Mouse (Mus musculus) erythroblast, embryonic 14.5 days (primary cell): ENCODE results near the gene Ctcfl. TPM values are rescaled to one million over a fixed set of nuclear protein-coding genes. Genes with fewer than 3 reads are reported as not detected.

ENCODE experiments used
- H3K27me3 ChIP-seq: 2 replicates; pipeline ENCODE4 v1.6.1; 2012; ENCODE audit warnings: inconsistent platforms; ENCODE audit not compliant: control insufficient read depth
- H3K36me3 ChIP-seq: 2 replicates; pipeline ENCODE4 v1.6.1; 2012; ENCODE audit warnings: mild to moderate bottlenecking, inconsistent platforms; ENCODE audit not compliant: control insufficient read depth
- H3K4me1 ChIP-seq: 2 replicates; pipeline ENCODE4 v1.6.1; 2012; ENCODE audit warnings: inconsistent platforms; ENCODE audit not compliant: control insufficient read depth
- H3K4me3 ChIP-seq: replicated peaks from 2 replicates; pipeline ENCODE3; 2012; ENCODE audit warnings: moderate library complexity, mild to moderate bottlenecking, inconsistent platforms
- H3K9me3 ChIP-seq: 2 replicates; pipeline ENCODE4 v1.6.1; 2012; ENCODE audit warnings: low read length, inconsistent platforms, mixed read lengths; ENCODE audit not compliant: control insufficient read depth
- GATA1 ChIP-seq: IDR thresholded peaks from 2 replicates; pipeline ENCODE4 v1.6.1; 2012; ENCODE audit warnings: low read length, inconsistent platforms, mixed read lengths
- TAL1 ChIP-seq: IDR thresholded peaks from 3 replicates; pipeline ENCODE4 v1.6.1; 2012; ENCODE audit warnings: low read length, inconsistent platforms, mixed read lengths
- polyA plus RNA-seq: library from polyadenylated mRNA; stranded (reverse); fragments of >175 nt; gene quantifications from 2 replicates; pipeline ENCODE4 v1.2.3, GENCODE M21; 2012

Ctcfl gene
- polyA plus RNA-seq, 1 experiment = not detected

GRCm38 (mm10) chr2:173076921-173077320 is 42.4 kb downstream of the Ctcfl start:
- no peak for TF ChIP-seq GATA1
- no peak overlapping the region for H3K4me3 ChIP-seq
- peaks cover 5% of the 10 kb centered on the region; the same call in 1 of the 2 replicates for H3K9me3 ChIP-seq
- H3K4me1 ChIP-seq = peaks cover 21% of the 10 kb centered on the region
- H3K27me3 ChIP-seq = peaks cover 2% of the 10 kb centered on the region; the same call in 1 of the 2 replicates
- no peaks in the 10 kb centered on the region for H3K36me3 ChIP-seq

- TF ChIP-seq TAL1 (no peak), GATA1 (no peak)
- Histone ChIP-seq H3K4me1 (peaks cover 3% of the 10 kb centered on the region), H3K4me3 (no peak overlapping the region), H3K27me3 (no peaks in the 10 kb centered on the region), H3K9me3 (peaks cover 6% of the 10 kb centered on the region), H3K36me3 (no peaks in the 10 kb centered on the region)
These were observed 45.7 kb downstream of the Ctcfl start for GRCm38 (mm10) chr2:173073666-173074065.

GRCm38 (mm10) chr2:173072948-173073347 is 46.4 kb downstream of the Ctcfl start:
- no peak for TF ChIP-seq TAL1
- no peak for TF ChIP-seq GATA1
- Histone ChIP-seq H3K36me3 (no peaks in the 10 kb centered on the region), H3K4me3 (no peak overlapping the region), H3K4me1 (peaks cover 3% of the 10 kb centered on the region), H3K9me3 (peaks cover 13% of the 10 kb centered on the region), H3K27me3 (no peaks in the 10 kb centered on the region)

GRCm38 (mm10) chr2:173064864-173065263 is 54.5 kb downstream of the Ctcfl start:
- Histone ChIP-seq H3K36me3 (no peaks in the 10 kb centered on the region), H3K9me3 (peaks cover 11% of the 10 kb centered on the region), H3K4me3 (no peak overlapping the region), H3K4me1 (peaks cover 22% of the 10 kb centered on the region), H3K27me3 (no peaks in the 10 kb centered on the region; the same call in 1 of the 2 replicates)
- TF ChIP-seq GATA1 = no peak
- TF ChIP-seq TAL1 = no peak

GRCm38 (mm10) chr2:173063219-173063618 is 56.1 kb downstream of the Ctcfl start:
- Histone ChIP-seq H3K36me3 (no peaks in the 10 kb centered on the region), H3K4me1 (peaks cover 27% of the 10 kb centered on the region), H3K27me3 (no peaks in the 10 kb centered on the region; the same call in 1 of the 2 replicates), H3K9me3 (peaks cover 6% of the 10 kb centered on the region), H3K4me3 (no peak overlapping the region)
- TF ChIP-seq GATA1 (no peak), TAL1 (no peak)

- Histone ChIP-seq H3K4me1 (peaks cover 43% of the 10 kb centered on the region), H3K4me3 (no peak overlapping the region), H3K36me3 (no peaks in the 10 kb centered on the region), H3K9me3 (no peaks in the 10 kb centered on the region; the same call in 1 of the 2 replicates), H3K27me3 (no peaks in the 10 kb centered on the region; the same call in 1 of the 2 replicates)
- TF ChIP-seq TAL1 = no peak
- no peak for TF ChIP-seq GATA1
These were observed 57.6 kb downstream of the Ctcfl start for GRCm38 (mm10) chr2:173061443-173062351.

- no peak for TF ChIP-seq GATA1
- no peak for TF ChIP-seq TAL1
- Histone ChIP-seq H3K36me3 (no peaks in the 10 kb centered on the region), H3K9me3 (no peaks in the 10 kb centered on the region), H3K27me3 (no peaks in the 10 kb centered on the region; the same call in 1 of the 2 replicates), H3K4me3 (no peak overlapping the region), H3K4me1 (peaks cover 54% of the 10 kb centered on the region)
These were observed 58.9 kb downstream of the Ctcfl start for GRCm38 (mm10) chr2:173060450-173060849.

- Histone ChIP-seq H3K27me3 (peaks cover 2% of the 10 kb centered on the region; the same call in 1 of the 2 replicates), H3K4me3 (no peak overlapping the region), H3K9me3 (no peaks in the 10 kb centered on the region), H3K4me1 (peaks cover 54% of the 10 kb centered on the region), H3K36me3 (no peaks in the 10 kb centered on the region)
- TF ChIP-seq GATA1 = no peak
- TF ChIP-seq TAL1 = no peak
These were observed 61.1 kb downstream of the Ctcfl start for GRCm38 (mm10) chr2:173058263-173058662.

- no peak overlapping the region for H3K4me3 ChIP-seq
- H3K4me1 ChIP-seq = peaks cover 54% of the 10 kb centered on the region
- H3K9me3 ChIP-seq = no peaks in the 10 kb centered on the region
- H3K27me3 ChIP-seq = peaks cover 2% of the 10 kb centered on the region; the same call in 1 of the 2 replicates
- no peaks in the 10 kb centered on the region for H3K36me3 ChIP-seq
- TF ChIP-seq TAL1 (no peak), GATA1 (no peak)
These were observed 61.7 kb downstream of the Ctcfl start for GRCm38 (mm10) chr2:173057623-173058022.
